Comparison of ENCODE assay signal across 17 mouse cellular contexts in the genomic region with DNA sequence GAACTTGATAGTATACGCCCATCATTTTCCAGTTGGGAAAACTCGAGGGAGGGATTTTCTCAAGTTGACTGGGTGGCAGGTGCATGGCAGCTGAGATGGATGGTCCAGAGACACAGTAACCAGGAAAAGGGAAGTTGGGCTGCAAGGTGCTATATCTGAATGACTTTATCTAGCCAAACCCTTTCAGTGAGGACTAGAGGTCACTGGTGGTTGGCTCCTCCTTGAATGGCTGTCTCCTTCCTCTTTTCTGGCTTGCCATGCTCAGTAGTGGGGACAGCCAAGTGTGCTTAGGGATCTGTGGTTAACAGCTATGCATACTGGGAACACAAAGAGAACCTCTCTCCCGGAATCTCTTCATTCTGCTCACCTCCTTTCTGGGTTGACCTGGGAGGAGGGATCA.
"Had no signal": no experiment of that assay in that cellular context is flagged by ENCODE, and none has a peak within 500 bp of the region (broad histone marks: within the 10 kb centered on the region; RNA-seq: fewer than 3 reads in every experiment).

No protein-coding gene starts in this region.

- H3K36me3 ChIP-seq: limb, embryonic 10.5 days; neural tube, embryonic 13.5 days; stomach, embryonic 15.5 days had no signal

- H3K9ac ChIP-seq: lung, embryonic 14.5 days; neural tube, embryonic 13.5 days; stomach, embryonic 15.5 days had no signal

- H3K4me3 ChIP-seq: limb, embryonic 10.5 days; neural tube, embryonic 13.5 days; stomach, embryonic 15.5 days had no signal

- DNase-seq: kidney, adult 9 months; kidney, postnatal 36 days; layer of hippocampus, postnatal 36 days; lung, embryonic 14.5 days; lung, postnatal 10 days; lung, postnatal 4 days; midbrain, embryonic 14.5 days; retina, postnatal 1 day; right cerebral cortex, postnatal 4 days; spleen, adult 18-20 months; thymus, adult 2 months; thymus, postnatal 36 days had no signal

- H3K4me2 ChIP-seq: liver, embryonic 11.5 days; lung, embryonic 14.5 days; neural tube, embryonic 13.5 days; stomach, embryonic 15.5 days had no signal

- H3K27me3 ChIP-seq: neural tube, embryonic 13.5 days; stomach, embryonic 15.5 days had no signal

- H3K9me3 ChIP-seq: limb, embryonic 10.5 days; neural tube, embryonic 13.5 days; stomach, embryonic 15.5 days had no signal

- H3K27ac ChIP-seq: kidney, postnatal 0 days; limb, embryonic 10.5 days; neural tube, embryonic 13.5 days; stomach, embryonic 15.5 days had no signal
